Mouse (Mus musculus): ENCODE measurements around the gene Slc39a13.

DNA sequence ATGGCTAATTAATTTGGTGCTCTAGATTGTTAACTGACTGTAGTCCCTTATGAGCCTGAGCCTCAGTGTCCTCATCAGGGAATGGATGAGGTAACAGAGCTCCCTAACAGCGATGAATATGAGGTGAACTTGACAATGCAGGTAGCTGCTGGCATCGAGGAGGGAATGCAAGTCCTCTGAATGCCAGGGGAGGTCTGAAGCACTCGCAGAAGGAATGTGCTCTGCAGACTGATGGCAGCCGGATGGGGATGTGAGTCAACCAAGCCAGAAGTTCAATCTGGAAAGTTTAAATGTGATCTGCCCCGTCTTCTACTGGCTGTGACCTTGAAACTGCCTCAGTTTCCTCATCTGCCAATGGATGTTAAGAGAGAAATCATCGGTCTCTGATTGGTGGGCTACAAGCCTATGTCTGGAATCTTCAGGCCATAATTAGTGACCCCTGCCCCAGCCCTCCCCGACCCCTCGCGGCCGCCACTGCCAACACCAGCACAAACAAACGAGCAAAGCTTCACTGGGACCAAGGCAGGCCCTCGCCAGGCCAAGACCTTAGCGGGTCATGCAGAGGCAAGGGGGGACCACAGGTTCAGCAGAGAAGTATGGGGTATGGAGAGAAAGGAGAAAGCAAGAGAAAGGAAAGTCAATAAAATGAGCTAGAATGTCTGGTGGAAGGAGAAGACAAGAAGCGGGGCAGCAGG is 764 bp downstream of the Slc39a13 start:
- TF ChIP-seq GATA1 (IDR thresholded peaks at IDR 0.05; ENCODE audit: low read length): no peak
- TF ChIP-seq TAL1 (IDR thresholded peaks at IDR 0.05; ENCODE audit: low read length): no peak
